Mouse (Mus musculus) gastrocnemius, postnatal 10 days (tissue): ENCODE data around the gene Papln. TPM values are rescaled to one million over a fixed set of nuclear protein-coding genes. Genes with fewer than 3 reads are reported as not detected.

Experiments
- DNase-seq: peaks from one replicate; pipeline ENCODE4 v3.0.0; 2021; ENCODE audit warnings: mixed read lengths
- total RNA-seq, 2 experiments: library from RNA; stranded (reverse); gene quantifications; 2 replicates each; pipeline ENCODE4 v1.2.3; 2021

Gene Papln
- total RNA-seq, 2 experiments from 2014 or later: 5.9 to 6.6 TPM

GRCm38 (mm10) chr12:83830424-83830823 lies 67.0 kb downstream of the Papln start:
- no peak for DNase-seq

DNA sequence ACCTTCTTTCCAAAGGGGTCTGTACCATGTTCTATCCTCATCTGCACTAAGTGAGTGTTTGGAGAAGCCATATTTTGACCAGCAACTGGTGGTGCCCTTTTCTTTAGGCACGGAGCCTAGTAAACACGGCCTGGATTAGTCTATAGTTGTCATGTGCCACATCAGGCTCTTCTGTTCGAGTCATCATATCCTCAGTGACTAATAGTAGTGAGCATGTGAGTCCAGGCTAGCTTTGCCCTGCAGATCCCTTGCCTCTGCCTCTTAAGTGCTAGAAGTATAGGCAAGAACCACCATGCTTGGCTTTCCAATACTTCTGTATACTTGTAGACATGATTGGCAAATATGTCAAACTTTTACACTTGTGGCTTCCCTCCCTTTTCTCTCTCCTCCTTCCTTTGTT lies 70.5 kb downstream of the Papln start:
- no peak for DNase-seq

DNA sequence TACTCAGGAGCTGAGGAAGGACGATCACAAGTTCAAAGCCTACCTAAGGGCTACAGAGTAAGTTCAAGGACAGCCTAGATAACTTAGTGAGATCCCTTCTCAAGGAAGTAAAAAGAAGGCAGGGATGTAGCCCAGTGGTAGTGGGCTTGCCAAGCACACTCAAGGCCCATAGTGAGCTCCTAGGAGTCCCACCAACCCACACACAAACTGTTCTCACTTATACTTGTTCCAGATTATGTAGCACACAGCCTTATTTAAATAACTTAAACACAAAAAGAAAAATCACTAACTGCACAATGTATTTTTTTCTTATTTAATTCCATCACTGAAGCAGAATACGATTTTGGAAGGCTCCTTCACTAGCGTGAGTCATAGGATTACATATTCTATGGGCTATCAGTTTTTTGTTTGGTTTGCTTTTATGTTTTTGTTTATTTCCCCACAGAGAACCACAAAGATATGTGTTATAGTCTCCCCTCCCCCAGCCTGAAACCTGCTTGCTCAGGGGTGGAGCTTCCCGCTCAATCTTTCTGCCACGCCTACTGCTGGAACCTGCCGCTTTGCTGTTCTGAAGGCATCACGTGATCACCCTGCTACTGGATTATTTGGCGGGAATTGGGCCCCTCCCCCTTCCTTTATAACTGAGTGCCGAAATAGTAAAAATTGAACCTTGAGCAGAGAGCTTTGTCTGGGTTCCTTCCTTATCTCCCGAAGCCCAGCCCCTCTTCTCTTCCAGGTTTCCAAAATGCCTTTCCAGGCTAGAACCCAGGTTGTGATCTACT lies 78.2 kb downstream of the Papln start:
- no peak for DNase-seq

Other genes starting within 250 kb of the Papln start
- 10 to 100 TPM; 26.1 to 26.5 TPM for gene Dcaf4, start 243.2 kb upstream of the Papln start, total RNA-seq
- 10 to 100 TPM; 16.5 to 17.7 TPM for gene Zfyve1, start 166.4 kb upstream of the Papln start, total RNA-seq
- gene Rbm25, start 132.4 kb upstream of the Papln start, total RNA-seq: 10 to 100 TPM; 54.6 to 75.1 TPM
- gene Psen1, start 75.5 kb upstream of the Papln start, total RNA-seq: 10 to 100 TPM; 28.0 to 34.1 TPM
- gene Numb, start 158.3 kb downstream of the Papln start, total RNA-seq: 10 to 100 TPM; 15.6 to 21.0 TPM
- 1 to 10 TPM; 3.2 to 4.3 TPM for gene Riox1, start 187.0 kb downstream of the Papln start, total RNA-seq
- gene Heatr4, start 221.2 kb downstream of the Papln start, total RNA-seq: not detected
- 10 to 100 TPM; 14.6 to 16.3 TPM for gene Acot2, start 224.2 kb downstream of the Papln start, total RNA-seq
- 10 to 100 TPM in 1 of 2 experiments, 1 to 10 TPM in 1; 8.2 to 10.4 TPM for gene Acot1, start 245.9 kb downstream of the Papln start, total RNA-seq